9 mouse cellular contexts compared by ENCODE assay signal in genomic region chr8:87943651-87944091, GRCm38 (mm10). TPM values are rescaled to one million over a fixed set of nuclear protein-coding genes. Genes with fewer than 3 reads are reported as not detected.
A peak's percentile ranks its signal among the peaks of the same experiment; 100 is the strongest.
DNase-seq lines count a peak whose midpoint lies in the region; ATAC-seq and TF ChIP-seq lines count a peak whose summit lies in the region.
"Had no signal": no experiment of that assay in that cellular context is flagged by ENCODE, and none has a peak within 500 bp of the region (broad histone marks: within the 10 kb centered on the region; RNA-seq: fewer than 3 reads in every experiment).

No protein-coding gene starts in this region.

- peak overlapping the region; percentile 77 for H3K4me3 ChIP-seq in E14TG2a.4 (replicated peaks; ENCODE audit: low read length)
- H3K4me3 ChIP-seq in hindbrain, postnatal 0 days (ENCODE audit: low read length), result peak overlapping the region; percentile 36
- peak overlapping the region; percentile 34 for H3K4me3 ChIP-seq in neural tube, embryonic 11.5 days (ENCODE audit: low read depth, low read length)

- ATAC-seq in hindbrain, postnatal 0 days, result peak; percentile 55
- peak; percentile 63 for ATAC-seq in neural tube, embryonic 11.5 days (ENCODE audit: insufficient read depth, low FRiP score, low TSS enrichment)

- H3K27me3 ChIP-seq in E14TG2a.4 (ENCODE audit: insufficient read depth, low read length), result peaks cover 10% of the 10 kb centered on the region
- H3K27me3 ChIP-seq in hindbrain, postnatal 0 days (ENCODE audit: insufficient read depth, low read length), result no peaks in the 10 kb centered on the region
- no peaks in the 10 kb centered on the region for H3K27me3 ChIP-seq in neural tube, embryonic 11.5 days (ENCODE audit: control insufficient read depth, insufficient read depth, low read length)
- H3K27me3 ChIP-seq: CH12.LX had no signal

- WGBS in hindbrain, postnatal 0 days, result 1% methylated on average over 39 of the region's 42 CpGs
- 1% methylated on average over 42 of the region's 42 CpGs for WGBS in neural tube, embryonic 11.5 days

- peaks cover 89% of the 10 kb centered on the region for H3K4me1 ChIP-seq in E14TG2a.4 (replicated peaks; ENCODE audit: low read depth, low read length)
- H3K4me1 ChIP-seq in hindbrain, postnatal 0 days (ENCODE audit: insufficient read depth, low read length), result peaks cover 25% of the 10 kb centered on the region
- peaks cover 41% of the 10 kb centered on the region for H3K4me1 ChIP-seq in neural tube, embryonic 11.5 days (ENCODE audit: control insufficient read depth, insufficient read depth, low read length)

- no peak overlapping the region for H3K27ac ChIP-seq in hindbrain, postnatal 0 days
- H3K27ac ChIP-seq in neural tube, embryonic 11.5 days (ENCODE audit: low read depth, low read length), result no peak overlapping the region

- no peaks in the 10 kb centered on the region for H3K9me3 ChIP-seq in E14TG2a.4 (ENCODE audit: low read length)
- no peaks in the 10 kb centered on the region for H3K9me3 ChIP-seq in hindbrain, postnatal 0 days (ENCODE audit: low read length)
- no peaks in the 10 kb centered on the region for H3K9me3 ChIP-seq in neural tube, embryonic 11.5 days (ENCODE audit: control insufficient read depth, low read length)

- no peak for TF ChIP-seq CTCF in E14TG2a.4 (conservative IDR thresholded peaks at IDR 0.05; ENCODE audit: low read length)
- TF ChIP-seq CTCF in hindbrain, postnatal 0 days (IDR thresholded peaks at IDR 0.05; ENCODE audit: low read depth), result no peak

- DNase-seq in gastrocnemius, postnatal 4 days (ENCODE audit: low spot score in 2 of 2), result peak; percentile 40 to 51
- DNase-seq in gastrocnemius, adult 18-20 months (ENCODE audit: low spot score), result no peak
- DNase-seq in embryo, embryonic 11 days, result peak; percentile 67
- peak; percentile 57 for DNase-seq in hindbrain, postnatal 0 days (ENCODE audit: low spot score)
- DNase-seq in neural tube, embryonic 11.5 days (ENCODE audit: low spot score), result peak; percentile 42
- DNase-seq in frontal cortex, postnatal 25 days (ENCODE audit: low spot score in 2 of 2), result no peak
- no peak for DNase-seq in thymus, postnatal 14 days

- H3K9ac ChIP-seq in hindbrain, postnatal 0 days (replicated peaks; ENCODE audit: low read length), result peak overlapping the region; percentile 53
- peak overlapping the region; percentile 60 for H3K9ac ChIP-seq in neural tube, embryonic 11.5 days (ENCODE audit: low read length)

- no peaks in the 10 kb centered on the region for H3K36me3 ChIP-seq in E14TG2a.4 (ENCODE audit: insufficient read depth, low read length)
- no peaks in the 10 kb centered on the region for H3K36me3 ChIP-seq in hindbrain, postnatal 0 days (ENCODE audit: insufficient read depth, low read length)
- no peaks in the 10 kb centered on the region for H3K36me3 ChIP-seq in neural tube, embryonic 11.5 days (ENCODE audit: control insufficient read depth, insufficient read depth, low read length)

- H3K4me2 ChIP-seq in hindbrain, postnatal 0 days (ENCODE audit: low read depth, low read length), result peak overlapping the region; percentile 80
- H3K4me2 ChIP-seq in neural tube, embryonic 11.5 days (ENCODE audit: low read depth), result peak overlapping the region; percentile 81

RNA-seq across cellular contexts. Expression of gene Zfp423, which starts 15.7 kb away (rescaled TPM):
- total RNA-seq in gastrocnemius, postnatal 4 days (2021), result 10 to 100 TPM; 31.4 to 36.4 TPM
- total RNA-seq in gastrocnemius, adult 18-20 months (2021), result 10 to 100 TPM; 15.0 to 19.1 TPM
- 73.6 and 74.8 TPM in 2 replicates for total RNA-seq in hindbrain, postnatal 0 days (2014; rRNA removed)
- polyA plus RNA-seq in hindbrain, postnatal 0 days (2015; fragmentation: Nextera tagmentation; extraction: Ambion mirVana), result 22.2 and 22.3 TPM in 2 replicates
- 40.6 and 40.7 TPM in 2 replicates for polyA plus RNA-seq in neural tube, embryonic 11.5 days (2014; fragmentation: Nextera tagmentation; extraction: Ambion mirVana)

Comparison
In these comparisons a context has a peak if more than half of its experiments do, and no peak if none do; other contexts are left out.
1. DNase-seq: peak in gastrocnemius, postnatal 4 days (2 of 2), embryo, embryonic 11 days (single experiment), hindbrain, postnatal 0 days (single experiment) and neural tube, embryonic 11.5 days (single experiment); none in gastrocnemius, adult 18-20 months (single experiment), frontal cortex, postnatal 25 days (0 of 2) and thymus, postnatal 14 days (single experiment).
2. Peak in every context shown above with its lines, with median percentiles within 50 percentile points of each other: H3K4me3 ChIP-seq.